Mouse (Mus musculus): ENCODE results near the gene Scd1.

GRCm38 (mm10) chr19:44410269-44410992 lies 2.8 kb upstream of the Scd1 start:
- no peak for TF ChIP-seq ZC3H11A (IDR thresholded peaks at IDR 0.05; ENCODE audit: low read depth, low read length)
- no peak for TF ChIP-seq CTCF (IDR thresholded peaks at IDR 0.05 in 2 of 3, conservative IDR thresholded peaks at IDR 0.05 in 1 of 3; ENCODE audit: control insufficient read depth in 1 of 3, insufficient read depth in 1 of 3, low read depth in 2 of 3, low read length in 3 of 3, poor library complexity in 1 of 3, severe bottlenecking in 1 of 3)
- TF ChIP-seq MEF2A (IDR thresholded peaks at IDR 0.05; ENCODE audit: extremely low read depth, insufficient replicate concordance, low read depth, low read length, poor library complexity, severe bottlenecking) = no peak
- TF ChIP-seq NELFE (IDR thresholded peaks at IDR 0.05; ENCODE audit: low read depth, low read length) = no peak
- no peak for TF ChIP-seq POLR2AphosphoS5 (IDR thresholded peaks at IDR 0.05; ENCODE audit: borderline replicate concordance, low read depth, low read length)
- TF ChIP-seq UBTF (IDR thresholded peaks at IDR 0.05; ENCODE audit: borderline replicate concordance, insufficient read depth, low read depth, low read length) = no peak
- TF ChIP-seq TAL1 (IDR thresholded peaks at IDR 0.05; ENCODE audit: low read length) = no peak
- TF ChIP-seq ZNF384 (IDR thresholded peaks at IDR 0.05; ENCODE audit: low read depth, low read length) = no peak
- TF ChIP-seq POLR2A (IDR thresholded peaks at IDR 0.05; ENCODE audit: control insufficient read depth in 1 of 2, insufficient read depth in 1 of 2, low read depth in 1 of 2, low read length in 2 of 2, poor library complexity in 1 of 2) = no peak
- no peak for TF ChIP-seq MAX (IDR thresholded peaks at IDR 0.05; ENCODE audit: low read length)
- TF ChIP-seq EP300 (IDR thresholded peaks at IDR 0.05; ENCODE audit: low read depth in 1 of 2, low read length in 2 of 2) = no peak
